Mouse (Mus musculus): Measurements from ENCODE around the gene Clint1. TPM values are rescaled to one million over a fixed set of nuclear protein-coding genes. Genes with fewer than 3 reads are reported as not detected.
A peak's percentile ranks its signal among the peaks of the same experiment; 100 is the strongest.

The Clint1 gene
- polyA plus RNA-seq, 1 experiment from 2014 or later = 100 TPM

- H3K9ac ChIP-seq = no peak overlapping the region
- H3K9me3 ChIP-seq = no peaks in the 10 kb centered on the region
- 77% methylated on average over 5 of the region's 5 CpGs for WGBS
- no peaks in the 10 kb centered on the region for H3K27me3 ChIP-seq
- H3K4me2 ChIP-seq (replicated peaks) = no peak overlapping the region
- ATAC-seq (ENCODE audit: insufficient number of reproducible peaks, insufficient read depth, low FRiP score, low TSS enrichment) = no peak
- H3K27ac ChIP-seq = no peak overlapping the region
- H3K4me3 ChIP-seq = no peak overlapping the region
- H3K36me3 ChIP-seq = peaks cover 51% of the 10 kb centered on the region
- peaks cover 15% of the 10 kb centered on the region for H3K4me1 ChIP-seq
Observed at GRCm38 (mm10) chr11:45885606-45886230, 33.9 kb downstream of the Clint1 start.

- Histone ChIP-seq H3K36me3 (peaks cover 59% of the 10 kb centered on the region), H3K4me3 (no peak overlapping the region), H3K27me3 (no peaks in the 10 kb centered on the region), H3K9me3 (no peaks in the 10 kb centered on the region), H3K27ac (no peak overlapping the region), H3K9ac (no peak overlapping the region), H3K4me2 (replicated peaks) (no peak overlapping the region), H3K4me1 (peaks cover 12% of the 10 kb centered on the region; the same call in 1 of the 2 replicates)
- WGBS = 90% methylated on average over 5 of the region's 5 CpGs
- ATAC-seq (ENCODE audit: insufficient number of reproducible peaks, insufficient read depth, low FRiP score, low TSS enrichment) = no peak
Observed at GRCm38 (mm10) chr11:45886596-45886995, 34.7 kb downstream of the Clint1 start.

- Histone ChIP-seq H3K4me1 (peaks cover 2% of the 10 kb centered on the region; the same call in 1 of the 2 replicates), H3K4me2 (replicated peaks) (no peak overlapping the region), H3K27me3 (no peaks in the 10 kb centered on the region), H3K9ac (no peak overlapping the region), H3K27ac (no peak overlapping the region), H3K36me3 (peaks cover 70% of the 10 kb centered on the region), H3K4me3 (no peak overlapping the region), H3K9me3 (no peaks in the 10 kb centered on the region)
- WGBS = 90% methylated on average over 9 of the region's 9 CpGs
- ATAC-seq (ENCODE audit: insufficient number of reproducible peaks, insufficient read depth, low FRiP score, low TSS enrichment) = no peak
Observed at GRCm38 (mm10) chr11:45888471-45889030, 36.7 kb downstream of the Clint1 start.

GRCm38 (mm10) chr11:45889981-45890380 is 38.1 kb downstream of the Clint1 start:
- Histone ChIP-seq H3K4me2 (replicated peaks) (no peak overlapping the region), H3K4me3 (no peak overlapping the region), H3K9ac (no peak overlapping the region), H3K4me1 (no peaks in the 10 kb centered on the region), H3K27me3 (no peaks in the 10 kb centered on the region), H3K9me3 (no peaks in the 10 kb centered on the region), H3K27ac (no peak overlapping the region), H3K36me3 (peaks cover 80% of the 10 kb centered on the region)
- WGBS = 83% methylated on average over 3 of the region's 3 CpGs
- no peak for ATAC-seq (ENCODE audit: insufficient number of reproducible peaks, insufficient read depth, low FRiP score, low TSS enrichment)

GRCm38 (mm10) chr11:45890423-45890822 is 38.6 kb downstream of the Clint1 start:
- ATAC-seq (ENCODE audit: insufficient number of reproducible peaks, insufficient read depth, low FRiP score, low TSS enrichment) = no peak
- WGBS = 90% methylated on average over 20 of the region's 20 CpGs
- peaks cover 82% of the 10 kb centered on the region for H3K36me3 ChIP-seq

GRCm38 (mm10) chr11:45892861-45893360 is 41.1 kb downstream of the Clint1 start:
- WGBS = 97% methylated on average over 5 of the region's 5 CpGs
- Histone ChIP-seq H3K4me3 (no peak overlapping the region), H3K9ac (no peak overlapping the region), H3K36me3 (peaks cover 74% of the 10 kb centered on the region), H3K9me3 (no peaks in the 10 kb centered on the region), H3K27me3 (no peaks in the 10 kb centered on the region), H3K27ac (no peak overlapping the region), H3K4me2 (replicated peaks) (no peak overlapping the region), H3K4me1 (no peaks in the 10 kb centered on the region)
- no peak for ATAC-seq (ENCODE audit: insufficient number of reproducible peaks, insufficient read depth, low FRiP score, low TSS enrichment)

More at GRCm38 (mm10) chr11:45890423-45890822, 38.6 kb downstream of the Clint1 start:
- no peak overlapping the region for H3K4me2 ChIP-seq (replicated peaks)
- no peaks in the 10 kb centered on the region for H3K4me1 ChIP-seq
- no peak overlapping the region for H3K4me3 ChIP-seq
- no peaks in the 10 kb centered on the region for H3K9me3 ChIP-seq
- no peak overlapping the region for H3K9ac ChIP-seq
- H3K27ac ChIP-seq = no peak overlapping the region
- no peaks in the 10 kb centered on the region for H3K27me3 ChIP-seq

- H3K9ac ChIP-seq = no peak overlapping the region
- no peak for ATAC-seq (ENCODE audit: insufficient number of reproducible peaks, insufficient read depth, low FRiP score, low TSS enrichment)
- H3K36me3 ChIP-seq = peaks cover 37% of the 10 kb centered on the region
Observed at GRCm38 (mm10) chr11:45897392-45897791, 45.5 kb downstream of the Clint1 start.

GRCm38 (mm10) chr11:45900233-45901015 is 48.6 kb downstream of the Clint1 start:
- ATAC-seq (ENCODE audit: insufficient number of reproducible peaks, insufficient read depth, low FRiP score, low TSS enrichment) = no peak
- Histone ChIP-seq H3K9ac (no peak overlapping the region), H3K4me2 (replicated peaks) (no peak overlapping the region), H3K27me3 (no peaks in the 10 kb centered on the region), H3K36me3 (peaks cover 20% of the 10 kb centered on the region), H3K9me3 (no peaks in the 10 kb centered on the region), H3K4me1 (no peaks in the 10 kb centered on the region), H3K4me3 (no peak overlapping the region), H3K27ac (no peak overlapping the region)
- 70% methylated on average over 11 of the region's 11 CpGs for whole genome bisulfite sequencing

More at GRCm38 (mm10) chr11:45897392-45897791, 45.5 kb downstream of the Clint1 start:
- Histone ChIP-seq H3K9me3 (no peaks in the 10 kb centered on the region), H3K4me2 (replicated peaks) (no peak overlapping the region), H3K27me3 (no peaks in the 10 kb centered on the region), H3K27ac (no peak overlapping the region), H3K4me1 (no peaks in the 10 kb centered on the region), H3K4me3 (no peak overlapping the region)
- WGBS = 82% methylated on average over 2 of the region's 2 CpGs

GRCm38 (mm10) chr11:45906109-45906786 is 54.4 kb downstream of the Clint1 start:
- WGBS = 94% methylated on average over 8 of the region's 8 CpGs
- Histone ChIP-seq H3K9ac (no peak overlapping the region), H3K4me3 (no peak overlapping the region), H3K9me3 (no peaks in the 10 kb centered on the region), H3K27me3 (no peaks in the 10 kb centered on the region), H3K27ac (no peak overlapping the region), H3K4me2 (replicated peaks) (no peak overlapping the region), H3K36me3 (peaks cover 56% of the 10 kb centered on the region), H3K4me1 (no peaks in the 10 kb centered on the region)
- ATAC-seq (ENCODE audit: insufficient number of reproducible peaks, insufficient read depth, low FRiP score, low TSS enrichment) = 0 out of 2 replicates have a peak, but pooled peaks have one; percentile 6

GRCm38 (mm10) chr11:45907301-45907700 is 55.5 kb downstream of the Clint1 start:
- Histone ChIP-seq H3K27me3 (no peaks in the 10 kb centered on the region), H3K9me3 (no peaks in the 10 kb centered on the region), H3K4me2 (replicated peaks) (no peak overlapping the region), H3K27ac (no peak overlapping the region), H3K9ac (no peak overlapping the region), H3K4me1 (no peaks in the 10 kb centered on the region), H3K36me3 (peaks cover 66% of the 10 kb centered on the region), H3K4me3 (no peak overlapping the region)
- ATAC-seq (ENCODE audit: insufficient number of reproducible peaks, insufficient read depth, low FRiP score, low TSS enrichment) = no peak
- WGBS = 87% methylated on average over 5 of the region's 5 CpGs

GRCm38 (mm10) chr11:45908070-45908469 is 56.2 kb downstream of the Clint1 start:
- Histone ChIP-seq H3K36me3 (peaks cover 70% of the 10 kb centered on the region), H3K9ac (no peak overlapping the region)

More at GRCm38 (mm10) chr11:45908070-45908469, 56.2 kb downstream of the Clint1 start:
- H3K9me3 ChIP-seq = no peaks in the 10 kb centered on the region
- no peaks in the 10 kb centered on the region for H3K4me1 ChIP-seq
- H3K27ac ChIP-seq = no peak overlapping the region
- no peak for ATAC-seq (ENCODE audit: insufficient number of reproducible peaks, insufficient read depth, low FRiP score, low TSS enrichment)
- no peaks in the 10 kb centered on the region for H3K27me3 ChIP-seq
- no peak overlapping the region for H3K4me2 ChIP-seq (replicated peaks)
- 93% methylated on average over 7 of the region's 7 CpGs for WGBS
- H3K4me3 ChIP-seq = no peak overlapping the region

All from embryonic facial prominence, embryonic 12.5 days (tissue).